Mouse (Mus musculus) c-Kit-positive CD71-positive TER-119-negative erythroid progenitor cells, embryonic 14.5 days (primary cell): ENCODE results near the gene B4galt4.
A peak's percentile ranks its signal among the peaks of the same experiment; 100 is the strongest.
"Not testable (repeated sequence)": the region's sequence is repeated elsewhere in the genome, so short reads cannot be mapped to it uniquely, and the experiment has no call there.

ENCODE experiments used
- DNase-seq: peaks from one replicate; pipeline ENCODE4 v3.0.0-alpha.2; 2013; ENCODE audit warnings: low read depth

Gene B4galt4

GRCm38 (mm10) chr16:38769529-38769928 is 27.5 kb downstream of the B4galt4 start:
- DNase-seq, result no peak

- DNase-seq, result no peak
Measured at GRCm38 (mm10) chr16:38771145-38771544, 29.1 kb downstream of the B4galt4 start.

GRCm38 (mm10) chr16:38772906-38773496 is 30.9 kb downstream of the B4galt4 start:
- no peak for DNase-seq

- DNase-seq, result no peak
Measured at GRCm38 (mm10) chr16:38774964-38775746, 33.1 kb downstream of the B4galt4 start.

GRCm38 (mm10) chr16:38776342-38776741 is 34.3 kb downstream of the B4galt4 start:
- DNase-seq, result no peak

- no peak for DNase-seq
Measured at GRCm38 (mm10) chr16:38780960-38781572, 39.0 kb downstream of the B4galt4 start.

GRCm38 (mm10) chr16:38781946-38782345 is 39.9 kb downstream of the B4galt4 start:
- no peak for DNase-seq

- DNase-seq, result no peak
Measured at GRCm38 (mm10) chr16:38782524-38783067, 40.5 kb downstream of the B4galt4 start.

- no peak for DNase-seq
Measured at GRCm38 (mm10) chr16:38785301-38785700, 43.2 kb downstream of the B4galt4 start.

GRCm38 (mm10) chr16:38789016-38789415 is 47.0 kb downstream of the B4galt4 start:
- DNase-seq, result no peak

- no peak for DNase-seq
Measured at GRCm38 (mm10) chr16:38789966-38790365, 47.9 kb downstream of the B4galt4 start.

- no peak for DNase-seq
Measured at GRCm38 (mm10) chr16:38793120-38793519, 51.1 kb downstream of the B4galt4 start.

GRCm38 (mm10) chr16:38798957-38799450 is 56.9 kb downstream of the B4galt4 start:
- no peak for DNase-seq

GRCm38 (mm10) chr16:38800091-38800490 is 58.0 kb downstream of the B4galt4 start, which contains the start of gene Upk1b:
Upk1b (minus strand) TSS chr16:38800328.
- no peak for DNase-seq

GRCm38 (mm10) chr16:38807796-38808195 is 65.7 kb downstream of the B4galt4 start:
- DNase-seq, result not testable (repeated sequence)

- DNase-seq, result no peak
Measured at GRCm38 (mm10) chr16:38810196-38810595, 68.1 kb downstream of the B4galt4 start.

GRCm38 (mm10) chr16:38812521-38812920 is 70.5 kb downstream of the B4galt4 start:
- peak; percentile 15 for DNase-seq
